Mouse (Mus musculus): ENCODE data around the gene Ppp1r15a. TPM values are rescaled to one million over a fixed set of nuclear protein-coding genes. Genes with fewer than 3 reads are reported as not detected.
"Not testable (repeated sequence)": the region's sequence is repeated elsewhere in the genome, so short reads cannot be mapped to it uniquely, and the experiment has no call there.

Gene Ppp1r15a
- polyA plus RNA-seq, 1 experiment = 543 TPM

- Histone ChIP-seq H3K4me3 (replicated peaks) (peak overlapping the region; percentile 87), H3K27me3 (ENCODE audit: control insufficient read depth) (peaks cover 3% of the 10 kb centered on the region), H3K36me3 (ENCODE audit: control insufficient read depth) (peaks cover 69% of the 10 kb centered on the region), H3K4me1 (ENCODE audit: control insufficient read depth) (peaks cover 48% of the 10 kb centered on the region), H3K9me3 (ENCODE audit: control insufficient read depth, low read length) (peaks cover 4% of the 10 kb centered on the region)
- TF ChIP-seq GATA1 (IDR thresholded peaks at IDR 0.05; ENCODE audit: low read length) (no peak), TAL1 (IDR thresholded peaks at IDR 0.05; ENCODE audit: low read length) (no peak)
Measured at GRCm38 (mm10) chr7:45523678-45524170, 2.3 kb downstream of the Ppp1r15a start.

- H3K4me3 ChIP-seq (replicated peaks) = peak overlapping the region; percentile 87
- TF ChIP-seq GATA1 (IDR thresholded peaks at IDR 0.05; ENCODE audit: low read length) (no peak), TAL1 (IDR thresholded peaks at IDR 0.05; ENCODE audit: low read length) (no peak)
- peaks cover 4% of the 10 kb centered on the region for H3K9me3 ChIP-seq (ENCODE audit: control insufficient read depth, low read length)
- peaks cover 72% of the 10 kb centered on the region for H3K36me3 ChIP-seq (ENCODE audit: control insufficient read depth)
- H3K4me1 ChIP-seq (ENCODE audit: control insufficient read depth) = peaks cover 53% of the 10 kb centered on the region
- 0 out of 2 replicates have a peak, but pooled peaks cover 2% of the 10 kb centered on the region for H3K27me3 ChIP-seq (ENCODE audit: control insufficient read depth)
Measured at GRCm38 (mm10) chr7:45522957-45523676, 3.0 kb downstream of the Ppp1r15a start.

DNA sequence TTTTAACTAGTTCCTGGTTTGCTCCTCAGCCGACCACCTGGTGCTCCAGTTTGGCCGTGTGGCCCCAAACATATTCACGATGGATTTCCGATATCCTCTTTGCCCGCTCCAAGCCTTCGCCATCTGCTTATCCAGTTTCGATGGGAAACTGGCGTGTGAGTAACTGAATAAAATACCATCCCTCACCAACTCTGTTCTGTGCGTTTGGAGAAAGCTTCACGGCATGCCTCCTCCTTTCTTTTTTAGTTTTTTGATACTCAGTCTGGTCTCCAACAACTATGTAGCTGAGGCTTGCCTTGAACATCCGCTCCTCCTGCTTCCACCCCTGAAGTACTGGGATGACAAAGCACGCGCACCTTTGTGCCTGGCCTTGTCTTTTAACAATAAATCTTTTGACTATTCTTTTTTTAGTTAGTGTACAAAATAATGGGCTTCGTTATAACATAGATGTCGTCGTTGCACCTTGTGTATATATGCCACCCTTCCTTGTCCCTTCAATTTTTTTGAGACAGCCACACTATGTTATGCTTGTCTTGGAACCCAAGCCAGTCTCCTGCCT is 3.8 kb downstream of the Ppp1r15a start:
- TF ChIP-seq GATA1 (IDR thresholded peaks at IDR 0.05; ENCODE audit: low read length) (no peak), TAL1 (IDR thresholded peaks at IDR 0.05; ENCODE audit: low read length) (no peak)
- Histone ChIP-seq H3K27me3 (ENCODE audit: control insufficient read depth) (no peaks in the 10 kb centered on the region), H3K4me1 (ENCODE audit: control insufficient read depth) (peaks cover 56% of the 10 kb centered on the region), H3K36me3 (ENCODE audit: control insufficient read depth) (peaks cover 72% of the 10 kb centered on the region), H3K4me3 (replicated peaks) (peak overlapping the region; percentile 87), H3K9me3 (ENCODE audit: control insufficient read depth, low read length) (peaks cover 4% of the 10 kb centered on the region)

DNA sequence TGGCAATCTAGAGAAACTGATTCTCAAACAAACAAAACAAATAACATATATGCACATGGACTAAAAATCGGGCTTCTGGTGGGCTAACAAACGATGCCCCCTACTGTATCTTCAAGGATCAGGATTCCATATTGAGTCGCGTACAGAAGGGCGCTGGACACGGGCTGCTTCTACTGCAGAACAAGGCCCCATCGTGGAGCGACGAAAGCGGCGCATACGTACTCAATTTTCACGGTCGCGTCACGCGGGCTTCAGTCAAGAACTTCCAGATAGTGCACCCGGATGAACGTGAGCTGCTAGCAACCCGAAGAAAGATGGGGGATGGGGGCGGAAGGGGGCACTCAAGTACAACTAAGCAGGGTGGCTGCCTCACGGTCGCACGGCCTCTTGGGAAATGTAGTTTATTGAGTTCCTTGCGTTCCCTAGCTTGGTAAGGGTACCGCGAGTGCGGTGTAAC is 4.3 kb downstream of the Ppp1r15a start:
- no peak for TF ChIP-seq TAL1 (IDR thresholded peaks at IDR 0.05; ENCODE audit: low read length)
- no peak for TF ChIP-seq GATA1 (IDR thresholded peaks at IDR 0.05; ENCODE audit: low read length)
- Histone ChIP-seq H3K4me3 (replicated peaks) (peak overlapping the region; percentile 87), H3K27me3 (ENCODE audit: control insufficient read depth) (no peaks in the 10 kb centered on the region), H3K36me3 (ENCODE audit: control insufficient read depth) (peaks cover 72% of the 10 kb centered on the region), H3K4me1 (ENCODE audit: control insufficient read depth) (peaks cover 53% of the 10 kb centered on the region), H3K9me3 (ENCODE audit: control insufficient read depth, low read length) (peaks cover 4% of the 10 kb centered on the region)

GRCm38 (mm10) chr7:45520605-45521004 is 5.5 kb downstream of the Ppp1r15a start:
- peaks cover 69% of the 10 kb centered on the region for H3K36me3 ChIP-seq (ENCODE audit: control insufficient read depth)
- peaks cover 4% of the 10 kb centered on the region for H3K9me3 ChIP-seq (ENCODE audit: control insufficient read depth, low read length)
- TF ChIP-seq TAL1 (IDR thresholded peaks at IDR 0.05; ENCODE audit: low read length) (no peak), GATA1 (IDR thresholded peaks at IDR 0.05; ENCODE audit: low read length) (no peak)
- H3K4me1 ChIP-seq (ENCODE audit: control insufficient read depth) = peaks cover 63% of the 10 kb centered on the region
- no peaks in the 10 kb centered on the region for H3K27me3 ChIP-seq (ENCODE audit: control insufficient read depth)
- H3K4me3 ChIP-seq (replicated peaks) = peak overlapping the region; percentile 87

- Histone ChIP-seq H3K27me3 (ENCODE audit: control insufficient read depth) (no peaks in the 10 kb centered on the region), H3K4me3 (replicated peaks) (peak overlapping the region; percentile 44), H3K4me1 (ENCODE audit: control insufficient read depth) (peaks cover 74% of the 10 kb centered on the region), H3K9me3 (ENCODE audit: control insufficient read depth, low read length) (peaks cover 4% of the 10 kb centered on the region), H3K36me3 (ENCODE audit: control insufficient read depth) (peaks cover 58% of the 10 kb centered on the region)
- TF ChIP-seq GATA1 (IDR thresholded peaks at IDR 0.05; ENCODE audit: low read length) (no peak), TAL1 (IDR thresholded peaks at IDR 0.05; ENCODE audit: low read length) (no peak)
Measured at GRCm38 (mm10) chr7:45519345-45520120, 6.5 kb downstream of the Ppp1r15a start.

DNA sequence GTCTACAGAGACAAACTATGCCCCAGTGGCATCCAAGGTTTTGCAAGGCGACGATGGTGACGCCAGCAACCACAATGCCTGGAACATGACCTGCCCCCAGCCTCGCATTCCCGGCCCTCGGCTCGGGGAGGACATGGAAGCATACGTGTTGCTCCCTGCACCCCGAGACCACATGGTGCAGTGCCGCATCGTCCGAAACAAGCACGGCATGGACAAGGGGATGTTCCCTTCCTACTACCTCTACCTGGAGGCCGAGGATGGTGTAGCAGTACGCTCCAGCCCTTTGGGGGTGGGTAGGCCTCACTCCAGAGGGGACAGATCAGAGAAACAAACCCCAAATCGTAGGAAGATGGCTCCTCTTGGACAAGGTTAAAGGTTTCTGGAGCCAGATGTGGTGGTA is 7.5 kb downstream of the Ppp1r15a start:
- no peaks in the 10 kb centered on the region for H3K27me3 ChIP-seq (ENCODE audit: control insufficient read depth)
- H3K36me3 ChIP-seq (ENCODE audit: control insufficient read depth) = peaks cover 49% of the 10 kb centered on the region
- TF ChIP-seq GATA1 (IDR thresholded peaks at IDR 0.05; ENCODE audit: low read length) = no peak
- no peak for TF ChIP-seq TAL1 (IDR thresholded peaks at IDR 0.05; ENCODE audit: low read length)
- H3K9me3 ChIP-seq (ENCODE audit: control insufficient read depth, low read length) = peaks cover 2% of the 10 kb centered on the region; the same call in 1 of the 2 replicates
- H3K4me1 ChIP-seq (ENCODE audit: control insufficient read depth) = peaks cover 83% of the 10 kb centered on the region
- H3K4me3 ChIP-seq (replicated peaks) = peak overlapping the region; percentile 44

DNA sequence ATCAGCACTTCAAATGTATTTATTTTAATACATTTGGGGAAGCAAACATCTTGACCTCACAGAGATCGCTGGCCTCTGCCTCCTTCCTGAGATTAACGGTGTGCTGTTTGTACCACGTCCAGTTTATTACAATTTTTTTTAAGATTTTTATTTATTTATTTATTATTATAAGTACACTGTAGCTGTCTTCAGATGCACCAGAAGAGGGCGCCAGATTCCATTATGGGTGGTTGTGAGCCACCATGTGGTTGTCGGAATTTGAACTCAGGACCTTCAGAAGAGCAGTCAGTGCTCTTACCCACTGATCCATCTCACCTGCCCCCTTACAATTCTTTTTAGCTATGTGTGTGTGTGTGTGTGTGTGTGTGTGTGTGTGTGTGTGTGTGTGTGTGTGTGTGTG is 9.2 kb downstream of the Ppp1r15a start:
- H3K4me3 ChIP-seq (replicated peaks); H3K27me3 ChIP-seq (ENCODE audit: control insufficient read depth); H3K9me3 ChIP-seq (ENCODE audit: control insufficient read depth, low read length): not testable (repeated sequence)
- Histone ChIP-seq H3K4me1 (ENCODE audit: control insufficient read depth) (peaks cover 75% of the 10 kb centered on the region), H3K36me3 (ENCODE audit: control insufficient read depth) (peaks cover 31% of the 10 kb centered on the region)

DNA sequence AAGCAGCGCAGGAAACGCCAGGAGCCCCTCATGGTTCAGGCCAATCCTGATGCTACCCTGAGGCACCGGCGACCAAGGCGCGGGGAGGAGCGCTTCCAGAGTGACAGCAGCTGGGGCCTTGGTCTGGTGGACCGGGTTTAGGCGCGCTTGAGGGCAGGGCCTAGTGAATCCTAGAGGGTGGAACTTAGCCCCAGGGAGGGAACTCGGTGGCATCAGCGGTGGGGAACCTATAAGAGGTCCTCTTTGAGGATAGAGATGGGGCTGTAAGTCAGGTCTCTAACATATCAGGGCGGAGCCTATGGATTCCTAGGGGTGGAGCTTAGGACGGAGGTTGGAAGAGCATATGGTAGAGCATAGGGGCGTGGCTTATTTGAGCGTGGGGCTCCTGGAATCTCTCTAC is 10.6 kb downstream of the Ppp1r15a start:
- peaks cover 17% of the 10 kb centered on the region for H3K36me3 ChIP-seq (ENCODE audit: control insufficient read depth)
- H3K4me1 ChIP-seq (ENCODE audit: control insufficient read depth) = peaks cover 66% of the 10 kb centered on the region
- peak overlapping the region; percentile 60 for H3K4me3 ChIP-seq (replicated peaks)
- TF ChIP-seq GATA1 (IDR thresholded peaks at IDR 0.05; ENCODE audit: low read length) (no peak), TAL1 (IDR thresholded peaks at IDR 0.05; ENCODE audit: low read length) (no peak)
- no peaks in the 10 kb centered on the region for H3K9me3 ChIP-seq (ENCODE audit: control insufficient read depth, low read length)
- H3K27me3 ChIP-seq (ENCODE audit: control insufficient read depth) = no peaks in the 10 kb centered on the region

Data from erythroblast, embryonic 14.5 days (primary cell).